Mouse (Mus musculus) liver, embryonic 14.5 days (tissue): ENCODE measurements around the gene Sebox. TPM values are rescaled to one million over a fixed set of nuclear protein-coding genes. Genes with fewer than 3 reads are reported as not detected.
A peak's percentile ranks its signal among the peaks of the same experiment; 100 is the strongest.

ENCODE experiments used
- ATAC-seq: fragments of 200-750 bp; cut with Nextera tagmentation; 2 replicates; pipeline ENCODE4 v1.8.0; 2017; ENCODE audit warnings: moderate number of reproducible peaks, mild to moderate bottlenecking, moderate library complexity; ENCODE audit not compliant: insufficient read depth
- DNase-seq, 3 experiments: peaks; one replicate each; pipeline ENCODE4 v3.0.0-alpha.2; 2012 to 2013; ENCODE audit warnings: low read depth in 3 of 3, low spot score in 3 of 3
- H3K27ac ChIP-seq: fragments of 300-500 bp; sonication (generic); 2 replicates; pipeline ENCODE4 v1.5.1; 2014; ENCODE audit warnings: moderate library complexity, mild to moderate bottlenecking, control low read depth, inconsistent platforms
- H3K27me3 ChIP-seq: fragments of 300-500 bp; sonication (generic); 2 replicates; pipeline ENCODE4 v1.6.1; 2014; ENCODE audit warnings: mild to moderate bottlenecking, low read length, moderate library complexity; ENCODE audit not compliant: control insufficient read depth, insufficient read depth
- H3K36me3 ChIP-seq: fragments of 300-500 bp; sonication (generic); replicated peaks from 2 replicates; pipeline ENCODE4 v1.6.1; 2014; ENCODE audit warnings: low read depth; ENCODE audit not compliant: control insufficient read depth, insufficient read depth
- H3K4me1 ChIP-seq, 2 experiments: fragments of 200-500 bp in 1 of 2; fragments of 300-500 bp in 1 of 2; sonication (generic) in 1 of 2; replicated peaks; 2 replicates each; pipeline ENCODE4 v1.6.1; 2012 to 2014; ENCODE audit warnings: antibody characterized with exemption in 1 of 2, inconsistent platforms in 1 of 2, low read length in 1 of 2; ENCODE audit not compliant: control insufficient read depth in 2 of 2, insufficient read depth in 2 of 2
- H3K4me2 ChIP-seq: fragments of 300-500 bp; sonication (generic); 2 replicates; pipeline ENCODE4 v1.6.1; 2014; ENCODE audit warnings: low read depth, mild to moderate bottlenecking, control low read depth, moderate library complexity
- H3K4me3 ChIP-seq, 2 experiments: fragments of 200-500 bp in 1 of 2; fragments of 300-500 bp in 1 of 2; sonication (generic) in 1 of 2; 2 replicates each; pipeline ENCODE4 v1.5.1; 2012 to 2014; ENCODE audit warnings: low read depth in 2 of 2, low read length in 2 of 2, mild to moderate bottlenecking in 2 of 2, control low read depth in 1 of 2, inconsistent platforms in 1 of 2, moderate library complexity in 1 of 2; ENCODE audit not compliant: insufficient read depth in 1 of 2
- H3K9ac ChIP-seq: fragments of 300-500 bp; sonication (generic); replicated peaks from 2 replicates; pipeline ENCODE4 v1.6.1; 2014; ENCODE audit warnings: mild to moderate bottlenecking, control low read depth, moderate library complexity
- H3K9me3 ChIP-seq: fragments of 300-500 bp; sonication (generic); 2 replicates; pipeline ENCODE4 v1.6.1; 2016; ENCODE audit warnings: low read length, mixed read lengths; ENCODE audit not compliant: control insufficient read depth
- CTCF ChIP-seq: IDR thresholded peaks from 2 replicates; pipeline ENCODE4 v1.5.1; 2016; ENCODE audit warnings: antibody characterized with exemption, low read depth, control low read depth
- EP300 ChIP-seq: IDR thresholded peaks from 2 replicates; pipeline ENCODE4 v1.6.1; 2016; ENCODE audit warnings: antibody characterized with exemption, low read depth
- WGBS: fragments of 180-500 bp; shearing (Covaris S2); extraction: QIAGEN DNeasy Blood & Tissue Kit; methylation state at CpG from one replicate; pipeline ENCODE4 v1.1.7; 2014; ENCODE audit not compliant: insufficient replicate concordance; 5-methylcytosine and 5-hydroxymethylcytosine counted together
- polyA plus RNA-seq, 2 experiments: library from polyadenylated mRNA; depleted of rRNA in 1 of 2; stranded (reverse) in 1 of 2; unstranded in 1 of 2; fragments of >200 nt; fragmentation: Nextera tagmentation in 1 of 2; extraction: Ambion mirVana in 1 of 2; gene quantifications; 2 replicates each; pipeline versions ENCODE4 v1.2.1 to v1.2.3; 2012 to 2014

The Sebox gene
- polyA plus RNA-seq, 2 experiments = 0.28 to 0.39 TPM

DNA sequence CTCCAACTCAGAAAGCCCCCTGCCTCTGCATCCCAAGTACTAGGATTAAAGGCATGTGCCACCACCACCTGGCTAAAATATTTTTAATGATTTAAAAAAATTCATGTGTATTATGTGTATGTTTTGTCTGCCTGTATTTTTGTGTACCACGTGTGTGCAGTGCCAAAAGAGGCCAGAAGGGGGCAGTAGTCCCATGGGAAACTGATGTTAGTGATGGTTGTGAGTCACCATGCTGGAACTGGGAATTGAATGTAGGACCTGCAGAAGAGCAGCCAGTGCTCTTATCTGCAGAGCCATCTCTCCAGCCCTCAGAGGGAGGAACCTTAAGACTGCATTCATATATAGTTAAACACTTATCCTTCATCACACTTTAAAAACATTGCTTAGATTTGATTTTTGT, 41.4 kb upstream of the Sebox start:
- DNase-seq (no peak), ATAC-seq (no peak)
- Histone ChIP-seq H3K9me3 (no peaks in the 10 kb centered on the region), H3K9ac (no peak overlapping the region), H3K4me3 (no peak overlapping the region), H3K4me1 (peaks cover 9 to 25% of the 10 kb centered on the region in 2 experiments), H3K27ac (no peak overlapping the region), H3K27me3 (no peaks in the 10 kb centered on the region; the same call in 1 of the 2 replicates), H3K4me2 (no peak overlapping the region), H3K36me3 (no peaks in the 10 kb centered on the region)
- 49% methylated on average over 1 of the region's 1 CpGs for WGBS
- TF ChIP-seq EP300 (no peak), CTCF (peak; percentile 71)

DNA sequence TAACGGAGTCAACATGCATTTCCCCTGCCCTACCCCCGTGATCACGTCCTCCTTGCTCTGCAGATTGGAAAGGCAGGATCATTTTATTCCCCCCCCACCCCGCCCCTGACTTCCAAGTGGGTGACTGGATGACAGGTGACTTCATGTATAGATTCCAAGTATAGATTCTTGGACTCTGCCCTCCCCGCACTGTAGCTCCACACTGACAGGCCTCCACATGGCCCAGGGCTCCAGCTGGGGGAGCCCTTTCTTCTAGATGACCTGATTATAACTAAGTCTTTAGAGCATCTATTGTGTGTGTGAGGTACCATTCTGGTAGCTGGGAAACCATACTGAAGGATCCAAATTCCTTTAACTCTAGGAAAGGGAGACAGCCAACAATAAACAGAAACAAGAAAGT, 40.6 kb upstream of the Sebox start:
- Histone ChIP-seq H3K9ac (no peak overlapping the region), H3K36me3 (no peaks in the 10 kb centered on the region), H3K9me3 (no peaks in the 10 kb centered on the region), H3K4me3 (no peak overlapping the region), H3K27ac (no peak overlapping the region), H3K27me3 (no peaks in the 10 kb centered on the region; the same call in 1 of the 2 replicates), H3K4me1 (peaks cover 9 to 25% of the 10 kb centered on the region in 2 experiments), H3K4me2 (no peak overlapping the region)
- WGBS = 73% methylated on average over 5 of the region's 5 CpGs
- no peak for TF ChIP-seq EP300
- TF ChIP-seq CTCF = no peak
- DNase-seq (no peak), ATAC-seq (no peak)

DNA sequence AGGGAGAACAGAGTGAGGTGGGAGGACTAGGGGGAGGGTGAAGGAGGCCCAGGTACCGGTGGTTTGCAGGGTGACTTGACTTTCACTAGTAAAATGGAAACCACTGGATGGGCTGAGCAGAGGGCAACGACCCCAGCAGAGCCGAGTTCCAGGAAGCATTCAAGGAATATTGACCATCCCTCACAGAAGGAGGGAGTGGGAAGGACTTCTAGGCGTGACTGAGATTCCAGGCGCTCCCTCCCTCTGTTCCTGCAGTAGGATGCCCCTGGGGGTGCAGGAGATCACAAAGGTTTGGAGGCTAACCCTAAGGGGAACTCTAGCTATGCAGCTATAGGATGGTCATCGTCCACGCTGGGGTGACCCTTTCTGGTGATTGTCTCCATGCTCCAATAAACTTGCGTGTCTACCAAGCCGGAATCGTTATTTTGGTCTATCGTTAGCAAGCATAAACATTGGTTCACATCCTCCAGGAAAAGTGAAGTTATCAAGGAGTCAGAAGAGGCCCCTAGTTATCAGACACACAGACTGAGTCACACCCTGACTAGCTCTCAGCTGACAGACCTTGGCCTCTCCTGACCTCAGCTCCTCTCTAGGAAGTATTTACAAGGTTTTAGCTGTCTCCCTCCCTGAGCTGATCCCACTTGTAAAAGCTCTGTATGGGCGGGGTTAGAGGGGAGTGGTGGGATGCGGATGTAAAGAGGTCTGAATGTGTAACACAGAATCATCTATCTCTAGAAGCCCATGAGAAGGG, 39.8 kb upstream of the Sebox start:
- H3K9ac ChIP-seq = no peak overlapping the region

DNA sequence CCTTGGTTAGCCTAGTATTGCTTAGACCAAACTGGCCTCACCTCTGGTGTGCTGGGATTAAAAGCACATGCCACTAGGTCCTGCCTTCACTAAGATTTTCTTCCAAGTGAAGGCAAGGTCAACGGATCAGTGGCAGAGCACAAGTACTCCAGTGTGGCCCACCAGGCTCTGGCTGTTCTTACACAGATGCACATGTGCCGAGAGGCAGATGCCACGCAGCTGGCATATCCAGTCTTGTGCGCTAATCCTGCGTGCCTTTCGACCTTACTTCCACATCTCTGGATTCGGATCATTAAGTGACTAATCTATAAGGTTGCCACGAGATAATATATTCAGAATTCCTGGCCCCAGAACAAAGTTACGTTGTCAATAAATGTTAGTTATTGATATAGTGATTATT, 38.1 kb upstream of the Sebox start:
- no peak for ATAC-seq
- H3K27me3 ChIP-seq = no peaks in the 10 kb centered on the region
- H3K9ac ChIP-seq = no peak overlapping the region
- H3K4me2 ChIP-seq = peak overlapping the region; percentile 83
- DNase-seq = no peak
- TF ChIP-seq CTCF (no peak), EP300 (no peak)
- H3K36me3 ChIP-seq = no peaks in the 10 kb centered on the region
- H3K9me3 ChIP-seq = no peaks in the 10 kb centered on the region
- WGBS = 43% methylated on average over 9 of the region's 9 CpGs
- H3K4me1 ChIP-seq = peaks cover 9 to 25% of the 10 kb centered on the region in 2 experiments
- no peak overlapping the region for H3K27ac ChIP-seq
- peak overlapping the region; percentile 61 to 72; a peak in 3 of 4 replicates for H3K4me3 ChIP-seq

More for the DNA sequence above, 39.8 kb upstream of the Sebox start:
- H3K27me3 ChIP-seq = no peaks in the 10 kb centered on the region; the same call in 1 of the 2 replicates
- 43% methylated on average over 13 of the region's 13 CpGs for WGBS
- no peaks in the 10 kb centered on the region for H3K9me3 ChIP-seq
- H3K27ac ChIP-seq = no peak overlapping the region
- peaks cover 9 to 25% of the 10 kb centered on the region in 2 experiments for H3K4me1 ChIP-seq
- H3K4me3 ChIP-seq = no peak overlapping the region
- DNase-seq (no peak), ATAC-seq (no peak)
- no peak overlapping the region for H3K4me2 ChIP-seq
- TF ChIP-seq EP300 = no peak
- TF ChIP-seq CTCF = no peak
- H3K36me3 ChIP-seq = no peaks in the 10 kb centered on the region

DNA sequence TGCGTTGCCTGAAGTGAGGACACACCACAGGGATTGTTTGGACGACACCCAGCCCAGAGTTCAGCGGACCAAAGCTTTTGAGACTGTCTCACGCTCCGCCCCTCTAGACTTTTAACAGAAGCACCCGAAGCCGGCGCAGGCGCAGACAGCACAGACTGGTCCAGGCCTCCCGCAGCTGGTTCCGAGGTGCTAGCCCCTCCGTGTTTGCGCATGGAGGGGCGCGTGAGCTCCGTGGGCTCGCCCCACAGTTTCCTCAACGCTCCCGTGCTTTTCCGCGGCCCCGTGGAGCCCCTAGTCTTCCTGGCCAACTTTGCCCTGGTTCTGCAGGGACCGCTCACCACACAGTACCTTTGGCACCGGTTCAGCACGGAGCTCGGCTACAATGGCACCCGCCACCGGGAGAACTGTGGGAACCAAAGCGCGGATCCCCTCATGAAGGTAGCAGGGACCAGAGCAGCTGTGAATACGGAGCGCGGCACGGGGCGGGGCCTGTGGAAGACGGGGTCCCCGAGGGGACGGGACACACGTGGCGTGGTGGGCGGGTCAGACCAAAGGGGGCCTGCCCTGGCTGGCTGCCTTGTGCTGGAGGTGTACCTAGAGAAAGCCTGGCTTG, 37.6 kb upstream of the Sebox start, which contains the start of gene Slc46a1:
Gene Slc46a1, plus strand, starts transcription at position 130 of the 613 bp plus-strand sequence.
- WGBS = under 1% methylated on average over 41 of the region's 41 CpGs
- ATAC-seq (peak; percentile 81), DNase-seq (peak in 2 of 3 experiments; percentile 26 to 41)
- Histone ChIP-seq H3K27ac (no peak within 1 kb of the TSS), H3K4me2 (peak within 1 kb of the TSS; percentile 83), H3K9me3 (no peaks in the 10 kb centered on the region), H3K4me3 (peak within 1 kb of the TSS; percentile 61 to 72), H3K36me3 (no peaks in the 10 kb centered on the region), H3K4me1 (peaks cover 9 to 25% of the 10 kb centered on the region in 2 experiments), H3K27me3 (no peaks in the 10 kb centered on the region), H3K9ac (peak within 1 kb of the TSS; percentile 55)
- TF ChIP-seq EP300 = no peak
- no peak for TF ChIP-seq CTCF
